Mouse (Mus musculus): Measurements from ENCODE around the gene Tlr8. TPM values are rescaled to one million over a fixed set of nuclear protein-coding genes. Genes with fewer than 3 reads are reported as not detected.

Gene Tlr8
- polyA plus RNA-seq, 1 experiment = not detected

GRCm38 (mm10) chrX:167229819-167230218, 34.3 kb downstream of the Tlr8 start:
- no peaks in the 10 kb centered on the region for H3K4me1 ChIP-seq (ENCODE audit: control insufficient read depth, insufficient read depth, low read length)
- 61% methylated on average over 1 of the region's 1 CpGs for WGBS
- H3K4me3 ChIP-seq (ENCODE audit: insufficient read depth, low read depth, low read length) = no peak overlapping the region
- no peak overlapping the region for H3K27ac ChIP-seq (ENCODE audit: insufficient read depth, low read depth, low read length)
- no peak for TF ChIP-seq CTCF (IDR thresholded peaks at IDR 0.05; ENCODE audit: insufficient read depth, low read depth, low read length)
- TF ChIP-seq POLR2A (IDR thresholded peaks at IDR 0.05; ENCODE audit: insufficient read depth, low read depth, low read length) = no peak

DNA sequence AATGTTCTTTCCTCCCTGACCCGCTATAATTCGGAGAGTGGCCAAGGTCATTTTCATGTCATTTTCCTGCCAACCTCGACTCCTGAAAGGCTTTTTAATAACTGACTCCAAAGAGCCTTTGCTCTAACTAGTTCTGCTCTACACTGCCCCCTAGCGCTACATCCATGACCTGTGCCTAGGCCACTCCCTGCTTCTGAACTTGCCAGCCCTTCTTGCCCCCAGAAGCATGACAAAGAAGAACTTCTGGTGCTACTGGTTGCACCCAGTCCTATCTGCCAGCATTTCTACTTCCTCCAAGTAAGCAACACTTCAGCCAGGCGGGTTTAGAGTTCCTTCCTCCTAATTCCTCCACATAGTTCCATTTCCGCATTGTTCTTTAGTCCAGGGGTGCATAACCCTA, 34.9 kb downstream of the Tlr8 start:
- H3K27ac ChIP-seq (ENCODE audit: insufficient read depth, low read depth, low read length) = no peak overlapping the region
- 40% methylated on average over 6 of the region's 6 CpGs for WGBS
- TF ChIP-seq POLR2A (IDR thresholded peaks at IDR 0.05; ENCODE audit: insufficient read depth, low read depth, low read length) = no peak
- no peak for TF ChIP-seq CTCF (IDR thresholded peaks at IDR 0.05; ENCODE audit: insufficient read depth, low read depth, low read length)
- no peak overlapping the region for H3K4me3 ChIP-seq (ENCODE audit: insufficient read depth, low read depth, low read length)
- H3K4me1 ChIP-seq (ENCODE audit: control insufficient read depth, insufficient read depth, low read length) = no peaks in the 10 kb centered on the region

- TF ChIP-seq POLR2A (IDR thresholded peaks at IDR 0.05; ENCODE audit: insufficient read depth, low read depth, low read length) (no peak), CTCF (IDR thresholded peaks at IDR 0.05; ENCODE audit: insufficient read depth, low read depth, low read length) (no peak)
These were observed 36.4 kb downstream of the Tlr8 start for GRCm38 (mm10) chrX:167227756-167228155.

GRCm38 (mm10) chrX:167227138-167227537, 37.0 kb downstream of the Tlr8 start:
- TF ChIP-seq CTCF (IDR thresholded peaks at IDR 0.05; ENCODE audit: insufficient read depth, low read depth, low read length) (no peak), POLR2A (IDR thresholded peaks at IDR 0.05; ENCODE audit: insufficient read depth, low read depth, low read length) (no peak)
- 87% methylated on average over 7 of the region's 7 CpGs for WGBS
- Histone ChIP-seq H3K4me1 (ENCODE audit: control insufficient read depth, insufficient read depth, low read length) (no peaks in the 10 kb centered on the region), H3K4me3 (ENCODE audit: insufficient read depth, low read depth, low read length) (no peak overlapping the region), H3K27ac (ENCODE audit: insufficient read depth, low read depth, low read length) (no peak overlapping the region)

More at GRCm38 (mm10) chrX:167227756-167228155, 36.4 kb downstream of the Tlr8 start:
- Histone ChIP-seq H3K4me1 (ENCODE audit: control insufficient read depth, insufficient read depth, low read length) (no peaks in the 10 kb centered on the region), H3K27ac (ENCODE audit: insufficient read depth, low read depth, low read length) (no peak overlapping the region), H3K4me3 (ENCODE audit: insufficient read depth, low read depth, low read length) (no peak overlapping the region)
- 93% methylated on average over 6 of the region's 6 CpGs for WGBS

DNA sequence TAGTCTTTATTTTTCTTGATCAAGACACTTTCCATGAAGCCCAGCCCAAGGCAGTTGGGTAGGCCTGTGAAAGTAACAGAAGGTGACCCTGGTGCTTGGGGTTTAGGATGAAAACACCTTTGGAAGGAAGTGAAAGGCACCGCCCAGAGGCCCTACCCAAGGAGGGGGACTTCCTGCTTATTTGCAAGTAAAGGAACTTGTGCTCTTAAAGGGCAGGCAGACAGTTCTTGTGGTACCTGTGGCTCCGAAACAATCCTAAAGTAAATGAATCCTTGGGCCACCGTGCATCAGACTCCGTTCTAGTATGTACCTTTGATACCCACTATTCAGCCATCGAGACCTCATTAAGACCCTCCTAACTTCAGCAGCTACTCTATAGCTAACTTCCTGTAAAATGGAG, 37.6 kb downstream of the Tlr8 start:
- Histone ChIP-seq H3K4me3 (ENCODE audit: insufficient read depth, low read depth, low read length) (no peak overlapping the region), H3K27ac (ENCODE audit: insufficient read depth, low read depth, low read length) (no peak overlapping the region), H3K4me1 (ENCODE audit: control insufficient read depth, insufficient read depth, low read length) (no peaks in the 10 kb centered on the region)
- WGBS = 97% methylated on average over 5 of the region's 5 CpGs
- TF ChIP-seq POLR2A (IDR thresholded peaks at IDR 0.05; ENCODE audit: insufficient read depth, low read depth, low read length) (no peak), CTCF (IDR thresholded peaks at IDR 0.05; ENCODE audit: insufficient read depth, low read depth, low read length) (no peak)

- Histone ChIP-seq H3K27ac (ENCODE audit: insufficient read depth, low read depth, low read length) (no peak overlapping the region), H3K4me1 (ENCODE audit: control insufficient read depth, insufficient read depth, low read length) (peaks cover 5% of the 10 kb centered on the region; the same call in 1 of the 2 replicates), H3K4me3 (ENCODE audit: insufficient read depth, low read depth, low read length) (no peak overlapping the region)
- WGBS = 21% methylated on average over 8 of the region's 8 CpGs
- no peak for TF ChIP-seq POLR2A (IDR thresholded peaks at IDR 0.05; ENCODE audit: insufficient read depth, low read depth, low read length)
These were observed 51.4 kb downstream of the Tlr8 start for GRCm38 (mm10) chrX:167212707-167213106.

- no peak for TF ChIP-seq CTCF (IDR thresholded peaks at IDR 0.05; ENCODE audit: insufficient read depth, low read depth, low read length)
- TF ChIP-seq POLR2A (IDR thresholded peaks at IDR 0.05; ENCODE audit: insufficient read depth, low read depth, low read length) = no peak
- H3K4me1 ChIP-seq (ENCODE audit: control insufficient read depth, insufficient read depth, low read length) = peaks cover 5% of the 10 kb centered on the region; the same call in 1 of the 2 replicates
- 48% methylated on average over 9 of the region's 9 CpGs for WGBS
- no peak overlapping the region for H3K27ac ChIP-seq (ENCODE audit: insufficient read depth, low read depth, low read length)
- H3K4me3 ChIP-seq (ENCODE audit: insufficient read depth, low read depth, low read length) = no peak overlapping the region
These were observed 52.1 kb downstream of the Tlr8 start for GRCm38 (mm10) chrX:167211871-167212555.

- TF ChIP-seq POLR2A (IDR thresholded peaks at IDR 0.05; ENCODE audit: insufficient read depth, low read depth, low read length) (no peak), CTCF (IDR thresholded peaks at IDR 0.05; ENCODE audit: insufficient read depth, low read depth, low read length) (no peak)
These were observed 53.8 kb downstream of the Tlr8 start for GRCm38 (mm10) chrX:167210319-167210728.

GRCm38 (mm10) chrX:167209828-167210227, 54.3 kb downstream of the Tlr8 start:
- peak overlapping the region; percentile 51; the same call in 1 of the 2 replicates for H3K27ac ChIP-seq (ENCODE audit: insufficient read depth, low read depth, low read length)
- H3K4me1 ChIP-seq (ENCODE audit: control insufficient read depth, insufficient read depth, low read length) = peaks cover 5% of the 10 kb centered on the region; the same call in 1 of the 2 replicates
- no peak overlapping the region for H3K4me3 ChIP-seq (ENCODE audit: insufficient read depth, low read depth, low read length)
- WGBS = 48% methylated on average over 8 of the region's 8 CpGs
- TF ChIP-seq CTCF (IDR thresholded peaks at IDR 0.05; ENCODE audit: insufficient read depth, low read depth, low read length) (no peak), POLR2A (IDR thresholded peaks at IDR 0.05; ENCODE audit: insufficient read depth, low read depth, low read length) (no peak)

More at GRCm38 (mm10) chrX:167210319-167210728, 53.8 kb downstream of the Tlr8 start:
- peaks cover 5% of the 10 kb centered on the region; the same call in 1 of the 2 replicates for H3K4me1 ChIP-seq (ENCODE audit: control insufficient read depth, insufficient read depth, low read length)
- 71% methylated on average over 6 of the region's 6 CpGs for WGBS
- no peak overlapping the region; the same call in 1 of the 2 replicates for H3K27ac ChIP-seq (ENCODE audit: insufficient read depth, low read depth, low read length)
- H3K4me3 ChIP-seq (ENCODE audit: insufficient read depth, low read depth, low read length) = no peak overlapping the region
